Comparison of ENCODE assay signal across 8 mouse cellular contexts in the genomic region with DNA sequence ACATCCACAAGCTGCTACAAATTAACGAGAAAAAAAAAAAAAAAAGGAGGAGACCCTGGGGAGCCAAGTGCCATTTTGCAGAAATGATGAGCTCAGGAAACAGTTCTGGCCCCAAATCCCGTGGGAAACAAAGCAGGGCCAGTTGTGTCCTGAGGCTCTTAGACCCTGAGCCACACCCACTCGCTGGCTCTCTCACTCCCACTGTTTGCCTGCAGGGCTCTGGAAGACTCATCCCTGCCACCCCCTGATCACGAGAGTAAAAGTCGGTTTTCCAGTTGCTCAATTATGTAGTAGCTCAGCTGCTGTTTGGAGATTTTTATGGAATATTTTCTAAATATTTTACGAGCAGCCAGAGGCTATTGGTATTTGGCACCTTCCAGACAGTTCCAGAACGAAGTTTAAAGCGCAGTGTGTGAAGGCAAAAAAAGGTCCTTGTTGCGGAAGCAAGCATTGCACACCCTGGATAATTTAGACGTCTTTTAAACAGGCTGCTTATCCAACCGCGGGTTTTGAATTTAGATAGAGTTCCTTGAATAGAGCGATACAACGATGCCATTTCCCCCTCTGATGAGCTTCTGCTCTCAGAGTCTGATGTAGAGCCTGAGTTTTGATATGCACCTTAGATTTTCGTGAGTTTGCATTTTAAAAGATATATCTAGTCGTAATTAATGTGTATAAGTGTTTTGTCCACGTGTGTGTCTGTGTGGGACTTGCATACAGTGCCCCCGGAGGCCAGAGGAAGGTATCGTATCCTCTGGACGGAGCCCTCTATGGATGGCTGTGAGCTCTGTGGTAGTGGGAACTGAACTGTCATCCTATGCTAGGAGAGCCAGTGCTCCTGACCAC. TPM values are rescaled to one million over a fixed set of nuclear protein-coding genes. Genes with fewer than 3 reads are reported as not detected.
DNase-seq lines count a peak whose midpoint lies in the region; ATAC-seq and TF ChIP-seq lines count a peak whose summit lies in the region.

No protein-coding gene starts in this region.

- ATAC-seq in midbrain, postnatal 0 days (ENCODE audit: low FRiP score), result no peak

- peak; percentile 17 for DNase-seq in right cerebral cortex, postnatal 4 days
- no peak for DNase-seq in right cerebral cortex, postnatal 36 days (ENCODE audit: low spot score in 2 of 2)
- peak; percentile 59 for DNase-seq in brain, embryonic 14.5 days (ENCODE audit: low read depth)
- DNase-seq in gastrocnemius, adult 2 months, result peak; percentile 45
- DNase-seq in kidney, postnatal 4 days, result peak; percentile 46 to 61
- DNase-seq in midbrain, postnatal 0 days (ENCODE audit: low spot score), result peak; percentile 58
- no peak for DNase-seq in spleen, postnatal 14 days (ENCODE audit: low spot score in 2 of 2)
- no peak for DNase-seq in T-cell, adult 2 months (ENCODE audit: low spot score)

- peak overlapping the region; percentile 44 for H3K4me2 ChIP-seq in midbrain, postnatal 0 days (ENCODE audit: low read depth, low read length, poor library complexity, severe bottlenecking)

- H3K27me3 ChIP-seq in midbrain, postnatal 0 days (ENCODE audit: insufficient read depth, low read length), result no peaks in the 10 kb centered on the region

- peak overlapping the region; percentile 4; the same call in 1 of the 2 replicates for H3K27ac ChIP-seq in gastrocnemius, adult 2 months
- H3K27ac ChIP-seq in midbrain, postnatal 0 days (ENCODE audit: low read depth, low read length), result no peak overlapping the region; the same call in 1 of the 2 replicates

- no peaks in the 10 kb centered on the region for H3K9me3 ChIP-seq in midbrain, postnatal 0 days (ENCODE audit: low read length)

- 13% methylated on average over 20 of the region's 20 CpGs for WGBS in midbrain, postnatal 0 days

- peak overlapping the region; percentile 59 for H3K4me3 ChIP-seq in gastrocnemius, adult 2 months
- peak overlapping the region; percentile 25; the same call in 1 of the 2 replicates for H3K4me3 ChIP-seq in midbrain, postnatal 0 days (ENCODE audit: low read depth, low read length)

- intact Hi-C loops in gastrocnemius, adult 2 months (cut with DNase I), result no loop called here

- H3K36me3 ChIP-seq in midbrain, postnatal 0 days (ENCODE audit: insufficient read depth, low read length), result no peaks in the 10 kb centered on the region

- H3K9ac ChIP-seq in midbrain, postnatal 0 days (replicated peaks; ENCODE audit: low read length, poor library complexity, severe bottlenecking), result 0 out of 2 replicates have a peak overlapping the region, but pooled peaks have one; percentile 19

- peak; percentile 57; the same call in 1 of the 2 replicates for TF ChIP-seq CTCF in brain, embryonic 14.5 days (IDR thresholded peaks at IDR 0.05; ENCODE audit: borderline replicate concordance, extremely low read depth, insufficient read depth, insufficient read length)
- TF ChIP-seq CTCF in gastrocnemius, adult 2 months (IDR thresholded peaks at IDR 0.05), result peak; percentile 55
- peak; percentile 72 for TF ChIP-seq CTCF in midbrain, postnatal 0 days (IDR thresholded peaks at IDR 0.05)

- peaks cover 3% of the 10 kb centered on the region; the same call in 1 of the 2 replicates for H3K4me1 ChIP-seq in midbrain, postnatal 0 days (ENCODE audit: insufficient read depth, low read length)

- no peak for TF ChIP-seq POLR2A in brain, embryonic 14.5 days (IDR thresholded peaks at IDR 0.05; ENCODE audit: borderline replicate concordance, extremely low read depth, insufficient read depth, insufficient read length, poor library complexity, severe bottlenecking)

RNA-seq across cellular contexts. Expression of gene Scaf11, which starts 28.5 kb away (rescaled TPM):
- polyA plus RNA-seq in brain, embryonic 14.5 days (2012; rRNA removed), result 28.1 and 34.9 TPM in 2 replicates
- 10 to 100 TPM; 41.3 to 43.3 TPM for total RNA-seq in gastrocnemius, adult 2 months (2021)
- total RNA-seq in midbrain, postnatal 0 days (2014; rRNA removed), result 27.7 and 30.7 TPM in 2 replicates
- 35.0 and 41.7 TPM in 2 replicates for polyA plus RNA-seq in midbrain, postnatal 0 days (2015; fragmentation: Nextera tagmentation; extraction: Ambion mirVana)

Comparison
In these comparisons a context has a peak if more than half of its experiments do, and no peak if none do; other contexts are left out.
1. DNase-seq: peak in right cerebral cortex, postnatal 4 days (single experiment), brain, embryonic 14.5 days (single experiment), gastrocnemius, adult 2 months (single experiment), kidney, postnatal 4 days (2 of 2) and midbrain, postnatal 0 days (single experiment); none in right cerebral cortex, postnatal 36 days (0 of 2), spleen, postnatal 14 days (0 of 2) and T-cell, adult 2 months (single experiment).
2. Peak in every context shown above with its lines, with median percentiles within 50 percentile points of each other: CTCF ChIP-seq.